Mouse (Mus musculus) adrenal gland, adult 8-10 months (tissue): ENCODE results near the gene Syne4. TPM values are rescaled to one million over a fixed set of nuclear protein-coding genes. Genes with fewer than 3 reads are reported as not detected.

Experiments
- DNase-seq: peaks from one replicate; pipeline ENCODE4 v3.0.0; 2022
- total RNA-seq, 4 experiments: library from RNA; stranded (reverse); gene quantifications; 2 replicates each; pipeline ENCODE4 v1.2.4; 2022

The Syne4 gene
- total RNA-seq, 4 experiments from 2014 or later: 22.5 to 102 (median 57.8) TPM

GRCm38 (mm10) chr7:30297266-30297665, 17.3 kb upstream of the Syne4 start:
- no peak for DNase-seq

GRCm38 (mm10) chr7:30300914-30301313, 13.7 kb upstream of the Syne4 start:
- no peak for DNase-seq

GRCm38 (mm10) chr7:30306083-30306779, 8.4 kb upstream of the Syne4 start:
- no peak for DNase-seq

- DNase-seq: peak; percentile 96
Observed at GRCm38 (mm10) chr7:30308076-30309005, 6.3 kb upstream of the Syne4 start, which contains the start of gene Alkbh6. Alkbh6 (plus strand) TSS chr7:30308717.

GRCm38 (mm10) chr7:30309395-30310129, 5.0 kb upstream of the Syne4 start:
- DNase-seq: no peak

GRCm38 (mm10) chr7:30310136-30310535, 4.5 kb upstream of the Syne4 start:
- DNase-seq: no peak

GRCm38 (mm10) chr7:30313666-30314320, 814 bp upstream of the Syne4 start:
- no peak for DNase-seq

GRCm38 (mm10) chr7:30315559-30316529, 1.2 kb downstream of the Syne4 start:
- no peak for DNase-seq

GRCm38 (mm10) chr7:30318142-30318541, 3.5 kb downstream of the Syne4 start:
- DNase-seq: no peak

GRCm38 (mm10) chr7:30320946-30321345, 6.3 kb downstream of the Syne4 start:
- no peak for DNase-seq

- peak; percentile 75 for DNase-seq
Observed at GRCm38 (mm10) chr7:30321539-30322284, 7.1 kb downstream of the Syne4 start, which contains the start of gene E130208F15Rik. E130208F15Rik (plus strand) TSS chr7:30321740.

- peak; percentile 98 for DNase-seq
Observed at GRCm38 (mm10) chr7:30322285-30322667, 7.7 kb downstream of the Syne4 start.

- no peak for DNase-seq
Observed at GRCm38 (mm10) chr7:30322865-30323264, 8.3 kb downstream of the Syne4 start.

- DNase-seq: no peak
Observed at GRCm38 (mm10) chr7:30323795-30324194, 9.2 kb downstream of the Syne4 start, which contains the start of gene Sdhaf1. Sdhaf1 (minus strand) TSS chr7:30323895.

GRCm38 (mm10) chr7:30324300-30324944, 9.8 kb downstream of the Syne4 start:
- no peak for DNase-seq

- no peak for DNase-seq
Observed at GRCm38 (mm10) chr7:30325364-30325763, 10.8 kb downstream of the Syne4 start.

- DNase-seq: no peak
Observed at GRCm38 (mm10) chr7:30326427-30326826, 11.8 kb downstream of the Syne4 start.

- no peak for DNase-seq
Observed at GRCm38 (mm10) chr7:30327140-30327539, 12.5 kb downstream of the Syne4 start.

GRCm38 (mm10) chr7:30328379-30328778, 13.8 kb downstream of the Syne4 start:
- no peak for DNase-seq
